Mouse (Mus musculus) thymus, postnatal 25 days (tissue): ENCODE measurements around the gene Irs3.

Experiments used
- DNase-seq: peaks from one replicate; pipeline ENCODE4 v3.0.0; 2022

The Irs3 gene

GRCm38 (mm10) chr5:137654746-137655145 lies 9.2 kb upstream of the Irs3 start:
- DNase-seq: no peak

- DNase-seq: no peak
Observed at GRCm38 (mm10) chr5:137653366-137653765, 7.9 kb upstream of the Irs3 start.

GRCm38 (mm10) chr5:137652474-137652873 lies 7.0 kb upstream of the Irs3 start:
- peak; percentile 69 for DNase-seq

DNA sequence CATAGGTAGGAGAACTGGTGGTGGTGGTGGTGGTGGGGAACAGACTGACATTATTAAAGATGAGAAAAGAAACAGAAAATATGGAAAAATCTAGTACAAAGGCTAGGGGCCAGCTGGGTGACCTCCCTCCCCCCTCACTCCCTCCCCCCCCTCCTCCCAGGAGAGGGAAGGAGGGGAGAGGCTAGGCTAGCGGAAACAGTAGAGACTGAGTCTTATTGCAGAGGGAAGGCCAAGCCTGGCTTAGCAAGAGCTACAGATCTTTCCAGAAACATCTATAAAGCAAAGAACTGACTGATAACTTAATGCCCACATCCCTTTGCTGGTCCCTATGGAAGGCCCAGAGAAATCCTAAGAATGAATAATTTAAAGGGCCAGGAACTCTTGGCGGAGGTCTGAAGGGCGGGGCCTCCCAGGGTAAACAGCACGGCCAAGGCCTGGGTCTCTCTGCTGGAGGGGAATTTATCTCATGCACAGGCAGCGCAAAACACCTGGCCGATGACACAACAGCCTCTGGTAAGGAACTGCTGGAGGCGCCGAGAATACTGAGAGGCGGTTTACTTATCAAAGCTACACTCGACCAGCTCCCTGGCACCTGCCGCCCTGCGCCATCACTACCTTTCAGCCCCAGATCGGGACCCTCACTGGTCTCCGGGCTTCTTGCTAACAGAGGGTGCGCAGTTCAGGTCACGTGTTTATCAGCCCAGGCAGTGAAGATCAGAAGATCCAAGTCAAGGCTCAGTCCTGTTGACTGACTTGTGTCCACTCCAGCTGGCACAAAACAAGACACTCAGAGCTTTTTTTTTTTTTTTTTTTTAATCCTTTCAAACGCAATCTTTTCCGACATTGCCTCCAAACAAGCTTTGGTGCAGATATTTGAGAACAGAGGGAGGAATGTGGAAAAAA lies 4.4 kb upstream of the Irs3 start:
- DNase-seq: no peak

GRCm38 (mm10) chr5:137649251-137649650 lies 3.7 kb upstream of the Irs3 start:
- no peak for DNase-seq

GRCm38 (mm10) chr5:137647827-137648601 lies 2.5 kb upstream of the Irs3 start:
- no peak for DNase-seq

- no peak for DNase-seq
Observed at GRCm38 (mm10) chr5:137645091-137645651, 343 bp downstream of the Irs3 start.

DNA sequence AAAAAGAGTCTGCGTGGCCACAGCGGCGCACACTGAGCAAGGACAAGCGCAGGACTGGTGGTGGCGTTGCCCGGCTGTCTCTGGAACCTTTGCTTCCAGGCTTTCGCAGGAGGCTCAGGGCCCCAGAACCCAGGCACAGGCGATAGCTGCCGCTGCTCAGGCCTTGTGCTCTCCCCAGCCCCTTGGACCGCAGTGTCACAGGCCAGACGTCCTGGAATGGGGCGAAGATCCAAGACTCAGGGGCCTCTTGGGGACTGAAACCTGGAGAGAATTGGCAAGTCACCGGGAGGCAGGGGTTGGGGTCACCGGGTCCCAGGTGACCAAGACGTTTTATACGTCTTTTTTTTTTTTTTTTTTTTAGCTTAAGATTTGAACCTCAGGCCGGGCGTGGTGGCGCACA lies 1.0 kb downstream of the Irs3 start:
- no peak for DNase-seq

GRCm38 (mm10) chr5:137642886-137643285 lies 2.6 kb downstream of the Irs3 start:
- DNase-seq: no peak

GRCm38 (mm10) chr5:137641054-137641453 lies 4.5 kb downstream of the Irs3 start, which contains the start of gene Sap25:
Gene Sap25, plus strand, starts transcription at chr5:137641334.
- peak; percentile 54 for DNase-seq

DNA sequence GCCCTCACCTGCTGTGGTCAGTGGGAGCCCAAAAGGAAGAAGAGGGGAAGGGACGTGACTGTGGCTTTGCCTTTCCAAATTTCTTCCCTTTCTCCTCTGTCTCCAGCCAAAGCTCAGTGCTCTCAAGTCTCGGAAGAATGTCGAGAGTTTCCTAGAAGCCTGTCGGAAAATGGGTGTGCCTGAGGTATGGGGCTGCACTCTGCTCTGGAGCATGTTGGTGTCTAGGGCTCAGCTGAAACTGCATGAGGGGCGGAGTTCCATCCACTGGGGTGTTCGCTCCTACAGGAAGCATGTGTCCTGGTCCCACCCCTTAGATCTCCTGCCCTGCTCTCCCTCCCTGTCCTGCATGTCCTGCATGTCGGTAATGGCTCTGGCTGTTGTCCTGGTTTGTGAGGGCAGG lies 6.0 kb downstream of the Irs3 start:
- no peak for DNase-seq

- no peak for DNase-seq
Observed at GRCm38 (mm10) chr5:137633397-137634084, 12.0 kb downstream of the Irs3 start.

- DNase-seq: no peak
Observed at GRCm38 (mm10) chr5:137631591-137631990, 13.9 kb downstream of the Irs3 start.

DNA sequence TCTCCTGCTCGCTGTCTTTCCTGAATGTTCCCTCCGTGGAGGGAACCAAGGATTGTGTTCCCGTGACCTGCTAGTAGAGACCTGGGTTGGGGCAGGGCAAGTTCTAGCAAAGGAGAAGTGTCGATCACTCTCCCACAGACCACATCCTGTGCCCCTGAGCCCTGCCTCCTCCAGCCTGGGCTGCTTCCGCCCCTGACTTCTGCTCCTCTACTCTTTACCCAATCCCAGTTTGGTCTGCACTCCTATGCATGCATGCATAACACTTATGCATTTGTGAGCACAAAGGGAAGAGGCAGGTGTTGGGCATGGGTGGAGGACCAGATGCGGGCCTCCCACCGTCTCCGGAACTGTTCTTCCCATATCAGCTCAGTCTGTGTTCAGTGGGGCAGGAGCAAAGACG lies 14.3 kb downstream of the Irs3 start:
- DNase-seq: peak; percentile 89

DNA sequence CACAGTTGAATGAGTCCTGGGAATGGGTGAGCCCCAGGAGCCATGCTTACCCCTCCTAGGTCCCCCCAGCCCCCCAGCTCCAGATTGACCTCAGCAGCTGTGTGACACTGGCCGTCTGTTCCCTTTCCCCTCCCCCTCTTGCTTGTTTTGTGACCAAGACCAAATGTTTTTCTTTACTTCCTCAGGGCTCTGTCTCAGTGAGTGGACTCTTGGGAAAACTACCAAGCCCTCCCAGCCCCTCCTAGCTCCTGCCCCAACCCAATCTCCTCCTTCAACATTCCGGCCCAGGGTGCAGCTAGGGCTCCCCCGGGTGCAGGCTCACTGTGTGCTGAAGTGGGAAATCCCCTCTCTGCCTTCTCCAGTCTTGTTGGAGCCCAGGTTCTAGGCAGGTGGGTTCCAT lies 14.9 kb downstream of the Irs3 start:
- DNase-seq: no peak

DNA sequence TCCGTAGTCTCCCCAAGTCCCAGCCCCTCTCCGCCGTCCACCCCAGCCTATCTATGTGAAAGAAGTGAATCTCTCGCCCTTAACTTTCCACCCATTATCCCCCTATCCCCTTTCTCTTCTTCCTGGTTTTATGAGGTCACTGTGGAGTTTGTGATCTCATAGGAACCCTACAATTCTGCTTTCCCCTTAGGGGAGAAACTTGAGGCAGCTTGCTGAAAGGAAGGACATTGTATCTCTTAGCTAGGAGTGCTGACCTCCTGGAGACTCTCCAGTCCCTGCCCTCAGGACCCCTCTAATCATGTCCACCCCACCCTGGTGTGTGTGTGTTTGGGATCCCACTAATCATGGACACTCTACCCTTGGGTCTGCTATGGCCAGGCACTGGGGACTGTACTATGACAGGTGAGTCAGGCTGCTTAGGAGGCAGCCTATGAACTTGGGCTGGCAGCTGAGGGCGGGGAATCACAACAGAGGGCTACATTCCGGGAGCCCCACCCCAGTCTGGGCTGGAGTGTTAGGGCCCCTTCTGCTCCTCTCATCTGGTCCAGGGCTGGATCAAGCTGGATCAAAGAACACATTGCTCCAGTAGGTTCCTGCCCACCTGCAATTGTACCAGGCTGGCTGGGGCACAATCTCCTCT lies 15.5 kb downstream of the Irs3 start:
- peak; percentile 65 for DNase-seq

DNA sequence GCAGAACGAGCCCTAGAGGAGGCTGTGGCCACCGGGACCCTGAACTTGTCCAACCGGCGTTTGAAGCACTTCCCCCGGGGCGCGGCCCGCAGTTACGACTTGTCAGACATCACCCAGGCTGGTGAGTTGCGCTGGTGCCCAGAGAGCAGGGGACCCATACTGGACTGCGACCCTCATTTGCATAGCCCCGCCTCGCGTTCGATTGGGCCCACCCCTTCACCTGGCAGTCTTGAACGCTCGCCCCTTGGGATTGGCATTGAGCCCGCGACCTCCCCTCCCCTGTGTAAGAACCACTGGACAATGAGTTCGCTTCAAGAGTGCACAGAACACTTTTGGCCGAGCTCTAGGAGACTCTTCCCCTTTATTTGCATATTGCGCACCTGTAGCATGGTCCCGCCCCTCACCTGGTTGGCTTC lies 16.2 kb downstream of the Irs3 start:
- no peak for DNase-seq

DNA sequence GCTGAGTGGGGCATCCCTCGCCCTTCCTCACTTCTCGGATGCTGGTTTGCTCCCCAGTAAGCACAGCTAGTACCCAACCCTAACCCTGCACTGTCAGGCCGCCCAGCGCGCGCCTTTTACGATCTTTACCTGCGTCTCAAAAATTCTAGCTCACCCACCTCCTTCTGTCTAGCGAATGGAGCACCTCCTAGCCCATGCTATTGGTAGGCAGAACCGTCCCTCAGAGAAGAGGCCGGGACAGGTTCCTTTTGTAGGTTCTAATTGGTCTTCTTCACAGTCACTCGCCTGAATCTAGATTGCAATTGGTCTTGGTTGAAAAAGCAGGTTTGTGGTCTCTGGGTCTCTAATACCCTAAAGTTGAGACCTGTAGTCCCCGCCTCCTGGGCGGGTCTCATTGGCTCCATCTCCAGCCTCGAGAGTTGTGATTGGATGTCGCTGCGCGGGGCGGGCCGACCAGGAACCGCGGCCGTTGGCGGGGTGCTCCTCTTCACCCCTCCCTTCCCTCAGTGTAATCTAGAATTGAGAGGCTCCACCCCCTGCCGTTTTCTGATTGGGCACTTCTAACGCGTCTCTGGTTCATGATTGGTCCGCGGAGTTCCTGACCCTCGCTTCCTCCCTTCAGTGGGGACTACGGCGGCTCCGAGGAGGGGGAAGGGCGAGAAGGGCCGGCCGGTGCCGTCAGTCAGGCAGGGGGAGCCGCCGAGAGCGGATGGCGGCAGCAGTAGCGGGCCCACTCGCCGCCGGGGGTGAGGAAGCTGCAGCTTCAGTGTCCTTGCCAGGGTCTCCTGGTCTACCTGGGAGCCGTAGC lies 16.8 kb downstream of the Irs3 start, which contains the start of the genes Fbxo24, Lrch4 and Gm20605:
TSS of gene Fbxo24 (minus strand) at position 505 of the 808 bp plus-strand sequence.
TSS of gene Lrch4 (plus strand) at position 624 of the 808 bp plus-strand sequence.
TSS of gene Gm20605 (plus strand) at position 678 of the 808 bp plus-strand sequence.
- DNase-seq: peak; percentile 99

GRCm38 (mm10) chr5:137627991-137628390 lies 17.5 kb downstream of the Irs3 start:
- peak; percentile 42 for DNase-seq

GRCm38 (mm10) chr5:137623937-137624530 lies 21.5 kb downstream of the Irs3 start:
- no peak for DNase-seq

DNA sequence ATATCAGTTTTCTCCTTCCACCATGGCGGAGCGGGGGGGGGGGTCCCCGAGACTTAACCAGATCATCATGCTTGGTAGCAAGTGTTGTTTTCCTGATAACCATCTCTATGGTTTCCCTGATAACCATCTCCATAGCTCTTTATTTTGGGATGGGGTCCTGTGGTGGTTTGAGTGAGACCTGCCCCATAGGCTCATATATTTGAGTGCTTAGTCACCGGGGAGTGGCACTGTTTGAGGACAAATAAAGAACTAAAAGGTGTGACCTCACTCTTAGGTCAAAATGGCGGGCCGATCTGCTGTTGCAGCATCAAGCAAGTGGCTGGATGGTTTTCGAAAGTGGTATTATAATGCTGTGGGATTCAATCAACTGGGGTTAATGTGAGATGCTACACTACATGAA lies 30.2 kb downstream of the Irs3 start:
- no peak for DNase-seq
